3 mouse cellular contexts compared by ENCODE assay signal in the genomic region with DNA sequence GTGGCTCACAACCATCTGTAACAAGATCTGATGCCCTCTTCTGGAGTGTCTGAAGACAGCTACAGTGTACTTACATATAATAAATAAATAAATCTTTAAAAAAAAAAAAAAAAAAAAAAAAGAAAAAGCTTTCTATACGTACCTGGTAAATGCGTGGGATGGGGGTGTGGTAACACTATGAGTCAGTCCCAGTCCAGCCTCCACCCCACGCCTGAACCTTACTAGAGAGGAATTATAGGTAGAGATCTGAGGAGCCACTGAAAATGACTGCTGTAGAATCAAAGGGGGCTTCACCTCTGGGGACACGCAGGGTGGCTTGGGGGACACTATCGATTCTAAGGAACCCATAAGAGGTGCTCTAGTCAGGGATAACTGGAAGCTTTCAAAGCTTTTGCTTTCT. TPM values are rescaled to one million over a fixed set of nuclear protein-coding genes. Genes with fewer than 3 reads are reported as not detected.
"Had no signal": no experiment of that assay in that cellular context is flagged by ENCODE, and none has a peak within 500 bp of the region (broad histone marks: within the 10 kb centered on the region; RNA-seq: fewer than 3 reads in every experiment).

No protein-coding gene starts in this region.

RNA-seq across cellular contexts. Expression of a gene that starts 14.1 kb away (rescaled TPM):
- polyA plus RNA-seq: inflammation-experienced regulatory T-cells, adult 6 months had no signal

RNA-seq across cellular contexts. Expression of a gene that starts 31.8 kb away (rescaled TPM):
- polyA plus RNA-seq: hindbrain, embryonic 11.5 days; liver, adult 2 months had no signal
